Mouse (Mus musculus) thymus, postnatal 0 days (tissue): ENCODE measurements around the gene Map4k2. TPM values are rescaled to one million over a fixed set of nuclear protein-coding genes. Genes with fewer than 3 reads are reported as not detected.

Source experiments
- DNase-seq: peaks from one replicate; pipeline ENCODE4 v3.0.0-alpha.2; 2015; ENCODE audit warnings: low spot score
- polyA plus RNA-seq: library from polyadenylated mRNA; unstranded; fragments of >200 nt; fragmentation: Nextera tagmentation; extraction: Ambion mirVana; gene quantifications from 2 replicates; pipeline ENCODE4 v1.2.1, GENCODE M21; 2015

The Map4k2 gene
- polyA plus RNA-seq, 1 experiment from 2014 or later: 57.3 TPM

DNA sequence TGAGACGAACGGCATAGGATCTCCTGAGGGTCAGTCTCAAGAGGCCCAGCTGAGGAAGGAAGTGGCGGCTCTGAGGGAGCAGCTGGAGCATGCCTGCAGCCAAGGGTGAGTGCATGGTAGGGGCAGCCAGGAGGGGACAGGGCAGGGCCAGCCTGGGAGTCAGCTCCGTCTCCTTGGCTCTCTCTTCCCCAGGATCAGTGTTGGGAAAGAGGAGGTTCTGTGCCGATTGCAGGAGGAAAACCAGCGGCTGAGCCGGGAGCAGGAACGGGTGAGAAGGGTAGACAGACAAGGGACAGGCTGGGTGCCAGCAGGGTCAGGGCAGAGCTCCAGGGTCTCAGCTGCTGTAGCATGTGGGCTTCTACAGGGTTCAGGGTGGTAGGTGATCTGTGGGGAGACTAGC, 26.4 kb upstream of the Map4k2 start:
- no peak for DNase-seq

GRCm38 (mm10) chr19:6315573-6315972, 25.4 kb upstream of the Map4k2 start:
- no peak for DNase-seq

GRCm38 (mm10) chr19:6318145-6318544, 22.8 kb upstream of the Map4k2 start:
- no peak for DNase-seq

GRCm38 (mm10) chr19:6321358-6321757, 19.6 kb upstream of the Map4k2 start:
- DNase-seq: no peak

- DNase-seq: no peak
Observed at GRCm38 (mm10) chr19:6321786-6322621, 18.9 kb upstream of the Map4k2 start.

DNA sequence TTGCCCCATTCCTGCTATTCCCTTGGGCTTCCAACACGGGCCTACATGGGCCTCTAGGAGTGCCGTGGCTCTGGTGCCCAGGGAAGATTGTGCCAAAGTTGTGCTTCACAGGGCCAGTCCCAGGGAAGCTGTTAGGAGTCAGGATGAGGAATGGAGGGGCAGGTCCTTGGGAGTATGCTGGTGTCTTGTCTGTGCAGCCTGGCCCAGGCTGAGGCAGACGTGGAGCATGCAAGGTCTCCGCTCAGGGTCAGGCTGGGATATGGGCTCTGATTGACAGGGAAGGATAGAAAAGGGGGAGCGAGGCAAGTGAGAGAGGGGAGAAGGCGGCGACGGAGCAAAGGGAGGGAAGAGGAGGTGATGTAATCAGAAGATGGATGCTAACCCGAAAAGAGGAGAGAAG, 16.2 kb upstream of the Map4k2 start:
- no peak for DNase-seq

- peak; percentile 16 for DNase-seq
Observed at GRCm38 (mm10) chr19:6331178-6331577, 9.8 kb upstream of the Map4k2 start.

DNA sequence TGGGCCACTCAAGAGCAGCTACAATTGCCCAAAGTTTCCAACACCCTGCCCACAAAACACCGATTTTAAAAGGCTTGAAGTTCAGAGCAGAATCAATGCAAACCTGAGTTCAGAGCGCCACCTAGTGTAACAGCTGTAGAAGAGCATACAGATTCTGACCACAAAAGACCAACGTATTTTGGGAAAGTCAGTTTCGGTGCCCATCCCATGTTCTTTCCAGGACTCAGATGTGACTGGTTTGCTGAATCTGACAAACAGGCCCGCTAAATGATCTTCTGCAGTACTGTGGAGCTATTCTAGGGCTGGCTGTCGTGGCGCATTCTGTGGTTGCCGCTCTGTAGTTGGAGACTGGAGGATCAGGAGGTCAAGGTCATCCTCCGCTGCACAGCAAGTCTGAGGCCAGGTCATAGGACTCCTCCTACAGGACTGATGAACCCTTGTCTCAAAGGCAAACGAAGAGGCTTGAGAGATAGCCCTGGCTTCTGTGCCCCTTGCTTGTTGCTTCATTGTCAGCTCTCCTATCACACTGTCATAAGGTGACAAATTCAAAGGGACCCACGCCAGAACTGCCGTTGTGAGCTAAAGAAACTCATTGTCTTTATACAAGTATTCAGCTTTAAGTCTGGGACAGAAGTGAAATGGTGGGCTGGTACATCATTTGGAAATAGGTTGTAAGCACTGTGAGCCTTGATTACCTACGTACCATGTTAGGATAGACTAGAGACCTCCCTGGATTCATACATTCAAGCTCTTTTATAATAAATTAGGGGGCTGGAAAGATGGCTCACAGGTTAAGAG, 9.0 kb upstream of the Map4k2 start:
- peak; percentile 80 for DNase-seq

DNA sequence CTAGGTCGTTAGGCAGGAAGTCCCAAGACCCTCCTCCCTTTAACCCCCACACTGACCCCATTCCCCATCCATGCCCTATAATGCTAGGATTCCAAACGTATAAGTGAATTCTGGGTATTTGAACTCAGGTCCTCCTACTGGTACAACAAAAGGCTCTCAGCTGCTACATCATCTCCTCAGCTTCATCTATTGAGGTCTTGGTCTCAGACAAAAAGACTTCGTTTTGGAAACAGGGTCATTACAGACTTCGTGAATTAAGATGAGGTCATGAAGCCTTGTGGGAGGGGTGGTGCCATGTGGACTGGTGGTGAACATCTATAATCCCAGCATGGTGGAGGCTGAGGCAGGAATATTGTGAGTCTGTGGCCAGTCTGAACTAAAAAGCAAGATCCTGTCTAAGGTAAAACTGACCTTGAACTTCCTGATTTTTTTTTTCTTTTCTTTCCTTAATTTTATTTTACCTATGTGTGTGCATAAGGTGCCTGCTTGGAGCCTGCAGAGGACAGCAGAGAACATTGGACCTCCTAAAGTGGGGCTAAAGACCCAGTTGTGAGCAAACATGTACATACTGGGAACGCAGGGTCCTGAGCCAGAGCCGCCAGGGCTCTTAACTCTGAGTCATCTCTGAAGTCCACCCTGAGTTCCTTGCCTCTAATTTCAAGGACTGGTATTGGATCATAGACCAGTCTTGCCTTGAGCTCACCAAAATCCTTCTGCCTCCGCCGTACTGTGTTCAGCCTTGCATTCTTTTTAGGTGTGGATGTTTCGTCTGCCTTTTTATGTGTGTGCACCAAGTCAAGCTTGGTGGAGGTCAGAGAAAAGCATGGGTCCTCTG, 7.0 kb upstream of the Map4k2 start:
- peak; percentile 18 for DNase-seq

DNA sequence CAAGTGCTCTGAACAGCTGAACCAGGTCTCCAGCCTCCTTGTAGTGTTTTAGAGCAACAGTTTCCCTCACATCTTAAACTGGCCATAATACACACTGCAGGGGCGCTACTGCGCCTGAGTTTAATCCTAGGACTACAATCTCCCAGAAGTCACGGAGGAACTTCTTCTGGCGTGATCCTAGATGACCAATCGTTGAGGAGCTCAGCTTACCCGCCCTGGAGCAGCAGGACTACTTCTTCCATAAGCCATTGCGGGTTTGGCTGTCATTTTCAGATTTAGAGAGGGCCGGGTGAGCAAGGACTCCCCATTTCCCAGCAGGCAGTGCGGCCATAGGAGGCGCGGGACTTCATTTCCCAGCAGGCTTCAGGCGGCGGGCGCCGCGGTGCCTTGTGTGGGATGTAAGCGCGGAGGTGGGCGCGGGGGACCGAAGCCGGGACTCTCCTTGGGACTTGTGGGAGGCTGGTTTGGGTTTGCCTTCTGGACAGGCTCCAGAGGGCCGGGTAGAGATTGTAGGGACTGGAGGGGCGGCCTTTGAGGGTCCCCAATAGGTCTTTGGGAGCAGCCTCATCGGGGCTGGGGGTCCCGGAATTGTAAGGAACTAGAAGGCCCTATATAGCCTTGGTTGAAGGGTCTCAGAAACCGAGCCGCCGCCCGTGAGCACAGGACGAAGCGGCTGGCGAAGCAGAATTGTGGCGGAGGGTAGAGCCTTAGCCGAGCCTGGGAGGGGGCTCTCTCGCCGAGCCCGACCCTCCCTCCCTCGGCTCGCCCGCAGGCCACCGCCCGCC, 6.1 kb upstream of the Map4k2 start, which contains the start of gene Men1:
Gene Men1, plus strand, starts transcription at position 307 of the 785 bp plus-strand sequence.
- peak; percentile 95 for DNase-seq

- peak; percentile 20 for DNase-seq
Observed at GRCm38 (mm10) chr19:6335458-6335827, 5.5 kb upstream of the Map4k2 start.

- DNase-seq: no peak
Observed at GRCm38 (mm10) chr19:6336920-6337319, 4.0 kb upstream of the Map4k2 start.

DNA sequence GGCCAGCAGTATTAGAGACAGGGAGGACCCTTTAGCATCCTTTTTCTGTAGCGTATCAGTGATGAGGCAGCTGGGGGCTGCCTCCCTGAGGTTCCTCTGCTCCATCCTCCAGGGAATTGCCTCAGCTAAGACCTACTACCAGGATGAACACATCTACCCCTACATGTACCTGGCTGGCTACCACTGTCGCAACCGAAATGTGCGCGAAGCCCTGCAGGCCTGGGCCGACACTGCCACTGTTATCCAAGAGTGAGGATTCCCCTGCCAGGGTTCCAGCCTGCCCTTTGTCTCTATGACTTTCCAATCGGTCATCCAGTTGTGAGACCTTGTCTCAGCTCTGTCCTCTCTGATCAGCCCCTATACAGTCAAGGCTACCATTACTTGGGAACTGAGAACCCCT, 2.8 kb upstream of the Map4k2 start:
- DNase-seq: no peak

DNA sequence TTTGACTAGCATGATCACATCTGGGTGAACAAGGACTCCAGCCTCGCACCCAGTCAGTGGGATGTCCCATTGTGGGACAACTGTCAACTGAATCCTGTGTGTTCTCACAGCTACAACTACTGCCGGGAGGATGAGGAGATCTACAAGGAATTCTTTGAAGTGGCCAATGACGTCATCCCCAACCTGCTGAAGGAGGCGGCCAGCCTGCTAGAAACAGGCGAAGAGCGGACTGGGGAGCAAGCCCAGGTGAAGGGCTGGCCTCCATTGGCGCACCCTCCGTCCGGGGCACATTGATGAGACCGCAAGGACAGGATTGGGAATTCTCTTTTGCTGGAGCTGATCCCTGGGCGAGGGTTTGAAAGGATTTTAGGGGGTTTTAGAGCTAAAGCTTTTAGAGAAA, 2.2 kb upstream of the Map4k2 start:
- no peak for DNase-seq

- DNase-seq: no peak
Observed at GRCm38 (mm10) chr19:6339191-6339590, 1.7 kb upstream of the Map4k2 start.

- DNase-seq: peak; percentile 83
Observed at GRCm38 (mm10) chr19:6339890-6340504, 938 bp upstream of the Map4k2 start.

DNA sequence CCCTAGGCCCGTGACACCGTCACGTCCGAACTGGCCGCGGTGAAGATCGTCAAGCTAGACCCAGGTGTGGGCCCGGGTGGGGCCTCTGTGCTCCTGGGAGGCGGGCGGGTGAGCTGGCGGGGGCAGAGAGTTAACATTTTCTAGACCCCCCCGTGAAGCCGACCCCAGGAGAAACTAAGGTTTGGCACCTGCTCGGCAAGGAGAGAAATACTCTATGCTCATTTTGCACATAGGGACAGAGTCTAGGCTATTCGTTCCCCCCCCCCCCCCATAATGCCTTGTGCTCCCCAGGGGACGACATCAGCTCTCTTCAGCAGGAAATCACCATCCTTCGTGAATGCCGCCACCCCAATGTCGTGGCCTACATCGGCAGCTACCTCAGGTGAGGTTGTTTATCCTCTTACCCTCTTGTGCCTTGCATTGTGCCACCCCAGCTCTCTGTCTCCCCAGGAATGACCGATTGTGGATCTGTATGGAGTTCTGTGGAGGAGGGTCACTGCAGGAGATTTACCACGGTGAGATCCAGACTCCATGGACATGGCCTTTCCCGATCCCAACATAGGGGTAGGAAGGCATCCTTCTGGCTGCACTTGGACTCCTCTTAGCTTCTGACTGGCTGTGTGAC, 630 bp downstream of the Map4k2 start:
- DNase-seq: peak; percentile 42

DNA sequence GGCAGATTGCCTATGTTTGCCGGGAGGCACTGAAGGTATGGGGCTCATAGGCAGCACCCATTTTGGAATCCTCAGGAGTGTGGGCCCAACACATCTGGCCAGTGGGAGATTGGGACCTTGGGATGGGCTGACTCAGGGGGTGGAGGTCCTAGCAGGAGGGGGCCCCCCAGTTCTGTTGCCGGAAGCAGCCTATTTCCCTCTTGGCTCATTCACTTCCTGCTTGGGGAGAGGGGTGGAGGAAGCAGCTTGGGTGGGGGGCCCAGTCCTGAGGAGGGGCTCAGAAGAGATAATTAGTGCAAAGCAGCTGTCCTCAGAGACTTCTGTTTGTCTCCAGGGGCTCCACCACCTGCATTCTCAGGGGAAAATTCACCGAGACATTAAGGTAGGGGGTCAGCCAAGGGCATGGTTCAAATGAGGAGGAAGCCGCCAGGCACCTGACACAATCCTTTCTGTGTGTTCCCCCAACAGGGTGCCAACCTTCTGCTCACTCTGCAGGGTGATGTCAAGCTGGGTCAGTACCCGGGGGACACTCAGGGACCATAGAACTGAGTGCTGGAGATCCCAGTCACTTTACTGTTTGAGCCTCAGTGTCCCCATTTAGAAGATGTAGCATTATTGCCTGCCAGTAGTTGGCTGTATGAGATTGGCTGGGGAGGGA, 1.5 kb downstream of the Map4k2 start:
- DNase-seq: peak; percentile 42
